Mouse (Mus musculus): ENCODE data around the gene Tmsb4x. TPM values are rescaled to one million over a fixed set of nuclear protein-coding genes. Genes with fewer than 3 reads are reported as not detected.

Gene Tmsb4x
- 16,634 TPM for polyA plus RNA-seq (2017; shearing (Covaris generic))

DNA sequence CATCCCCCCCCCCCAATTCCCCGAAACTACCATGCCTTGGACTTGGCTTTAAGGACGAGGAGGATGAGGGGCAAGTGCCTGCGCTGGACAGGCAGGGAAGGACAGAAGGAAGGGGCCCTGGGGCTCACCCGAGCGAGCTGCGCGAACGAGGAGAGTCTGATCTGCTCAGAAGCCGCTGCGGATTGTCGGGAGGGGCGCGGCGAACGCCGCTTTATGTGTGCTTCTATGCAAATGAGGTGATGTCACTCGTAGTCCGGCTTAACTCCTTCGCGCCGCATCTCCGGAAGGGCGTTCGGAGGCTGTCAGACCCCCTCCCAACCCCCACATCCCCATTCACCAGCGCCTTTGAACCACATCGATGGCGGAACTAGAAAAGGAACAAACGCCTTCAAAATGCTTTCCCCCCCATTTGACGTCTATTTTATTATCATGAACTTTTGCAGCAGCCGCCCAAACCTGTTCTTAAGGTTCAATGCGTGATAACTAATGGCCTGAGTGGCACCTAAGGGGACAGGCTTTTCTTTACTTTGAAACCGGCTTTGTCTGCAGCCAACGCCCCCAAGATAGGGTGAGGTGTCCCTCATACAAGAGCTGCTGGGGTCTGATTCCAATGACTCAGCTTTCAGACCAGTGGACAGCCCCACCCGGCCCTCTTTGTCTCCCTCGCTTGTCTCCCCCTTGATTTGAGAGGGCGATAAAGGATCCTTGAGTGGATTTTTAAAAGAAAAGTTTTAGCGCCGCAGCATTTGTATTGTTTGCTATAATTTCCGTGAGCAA, at the start of gene Tmsb4x:
Tmsb4x (minus strand) TSS at position 338 of the 777 bp plus-strand sequence.

Other genes with a start within 250 kb of the Tmsb4x start
- 0.39 TPM for gene Tlr8, start 55.0 kb upstream of the Tmsb4x start, polyA plus RNA-seq (2017; shearing (Covaris generic))
- gene Tlr7, start 121.2 kb upstream of the Tmsb4x start, polyA plus RNA-seq (2017; shearing (Covaris generic)): 15.2 TPM
- 79.8 TPM for gene Prps2, start 173.4 kb upstream of the Tmsb4x start, polyA plus RNA-seq (2017; shearing (Covaris generic))